Mouse (Mus musculus) layer of hippocampus, postnatal 25 days (tissue): ENCODE data around the gene Vmn2r13. TPM values are rescaled to one million over a fixed set of nuclear protein-coding genes. Genes with fewer than 3 reads are reported as not detected.
"Not testable (repeated sequence)": the region's sequence is repeated elsewhere in the genome, so short reads cannot be mapped to it uniquely, and the experiment has no call there.

Experiments used
- DNase-seq, 2 experiments: peaks; one replicate each; pipeline ENCODE4 v3.0.0; 2022; ENCODE audit warnings: mixed read lengths in 2 of 2, low spot score in 1 of 2; ENCODE audit errors: extremely low spot score in 1 of 2
- total RNA-seq, 2 experiments: library from RNA; stranded (reverse); gene quantifications; 2 replicates each; pipeline ENCODE4 v1.2.3; 2021

Vmn2r13 gene
- total RNA-seq: not detected

- not testable (repeated sequence) for DNase-seq
Observed at GRCm38 (mm10) chr5:109192099-109192498, at the start of gene Vmn2r13. Vmn2r13 (minus strand) TSS chr5:109192199.

GRCm38 (mm10) chr5:109224608-109225007, 32.6 kb upstream of the Vmn2r13 start, which contains the start of gene Vmn2r14:
Vmn2r14 (minus strand) TSS chr5:109224708.
- DNase-seq: no peak

GRCm38 (mm10) chr5:109166851-109167250, 25.1 kb downstream of the Vmn2r13 start:
- not testable (repeated sequence) for DNase-seq

- no peak for DNase-seq
Observed at GRCm38 (mm10) chr5:109160121-109160520, 31.9 kb downstream of the Vmn2r13 start.

GRCm38 (mm10) chr5:109159576-109159975, 32.4 kb downstream of the Vmn2r13 start:
- not testable (repeated sequence) for DNase-seq

GRCm38 (mm10) chr5:109158488-109159485, 33.2 kb downstream of the Vmn2r13 start:
- DNase-seq: not testable (repeated sequence)

- DNase-seq: no peak
Observed at GRCm38 (mm10) chr5:109139546-109139945, 52.5 kb downstream of the Vmn2r13 start.

- no peak for DNase-seq
Observed at GRCm38 (mm10) chr5:109136731-109137130, 55.3 kb downstream of the Vmn2r13 start.

Other genes starting within 250 kb of the Vmn2r13 start
- not detected for gene Vmn2r10, start 185.7 kb downstream of the Vmn2r13 start, total RNA-seq
- gene Vmn2r11, start 132.6 kb downstream of the Vmn2r13 start, total RNA-seq: not detected
- gene Vmn2r12, start 94.2 kb downstream of the Vmn2r13 start, total RNA-seq: not detected
- gene Vmn2r14, start 32.5 kb upstream of the Vmn2r13 start, total RNA-seq: not detected
- gene Vmn2r15, start 105.4 kb upstream of the Vmn2r13 start, total RNA-seq: not detected
- gene Vmn2r16, start 138.0 kb upstream of the Vmn2r13 start, total RNA-seq: not detected
- not detected for gene Vmn2r17, start 227.5 kb upstream of the Vmn2r13 start, total RNA-seq